Mouse (Mus musculus) yolk sac, embryonic 10.5 days (tissue): ENCODE measurements around the gene Donson.

ENCODE experiments used
- DNase-seq: peaks from one replicate; pipeline ENCODE4 v3.0.0-alpha.2; 2017; ENCODE audit warnings: low spot score

The Donson gene

GRCm38 (mm10) chr16:91640171-91640570 is 48.4 kb downstream of the Donson start:
- no peak for DNase-seq

- DNase-seq, result no peak
Measured at GRCm38 (mm10) chr16:91639636-91640035, 48.9 kb downstream of the Donson start.

- no peak for DNase-seq
Measured at GRCm38 (mm10) chr16:91639161-91639560, 49.4 kb downstream of the Donson start.

GRCm38 (mm10) chr16:91633641-91634040 is 54.9 kb downstream of the Donson start:
- DNase-seq, result no peak

GRCm38 (mm10) chr16:91632940-91633339 is 55.6 kb downstream of the Donson start:
- no peak for DNase-seq

- DNase-seq, result no peak
Measured at GRCm38 (mm10) chr16:91632439-91632838, 56.1 kb downstream of the Donson start.

- no peak for DNase-seq
Measured at GRCm38 (mm10) chr16:91630584-91630983, 58.0 kb downstream of the Donson start.

- DNase-seq, result no peak
Measured at GRCm38 (mm10) chr16:91629749-91630148, 58.8 kb downstream of the Donson start.

GRCm38 (mm10) chr16:91628673-91629072 is 59.9 kb downstream of the Donson start:
- no peak for DNase-seq

- DNase-seq, result no peak
Measured at GRCm38 (mm10) chr16:91627831-91628230, 60.7 kb downstream of the Donson start.
